Mouse (Mus musculus) adrenal gland, postnatal 36 days (tissue): ENCODE results near the gene Cadm2. TPM values are rescaled to one million over a fixed set of nuclear protein-coding genes. Genes with fewer than 3 reads are reported as not detected.

Source experiments
- DNase-seq, 2 experiments: peaks; one replicate each; pipeline ENCODE4 v3.0.0; 2021; ENCODE audit warnings: mixed read lengths in 1 of 2
- total RNA-seq, 2 experiments: library from RNA; stranded (reverse); gene quantifications; 2 replicates each; pipeline ENCODE4 v1.2.3; 2021

The Cadm2 gene
- total RNA-seq, 2 experiments from 2014 or later, result 0.36 to 0.76 TPM

- DNase-seq, result no peak
These were observed 495.9 kb downstream of the Cadm2 start for GRCm38 (mm10) chr16:67124811-67125210.

GRCm38 (mm10) chr16:67122532-67122931, 498.2 kb downstream of the Cadm2 start:
- no peak for DNase-seq

- DNase-seq, result no peak
These were observed 498.9 kb downstream of the Cadm2 start for GRCm38 (mm10) chr16:67121781-67122180.

GRCm38 (mm10) chr16:67106478-67107061, 514.1 kb downstream of the Cadm2 start:
- no peak for DNase-seq

- DNase-seq, result no peak
These were observed 524.0 kb downstream of the Cadm2 start for GRCm38 (mm10) chr16:67096706-67097105.

GRCm38 (mm10) chr16:67095916-67096315, 524.8 kb downstream of the Cadm2 start:
- no peak for DNase-seq

- no peak for DNase-seq
These were observed 531.0 kb downstream of the Cadm2 start for GRCm38 (mm10) chr16:67089747-67090146.

- no peak for DNase-seq
These were observed 541.4 kb downstream of the Cadm2 start for GRCm38 (mm10) chr16:67079318-67079717.

GRCm38 (mm10) chr16:67076169-67076895, 544.4 kb downstream of the Cadm2 start:
- DNase-seq, result no peak

DNA sequence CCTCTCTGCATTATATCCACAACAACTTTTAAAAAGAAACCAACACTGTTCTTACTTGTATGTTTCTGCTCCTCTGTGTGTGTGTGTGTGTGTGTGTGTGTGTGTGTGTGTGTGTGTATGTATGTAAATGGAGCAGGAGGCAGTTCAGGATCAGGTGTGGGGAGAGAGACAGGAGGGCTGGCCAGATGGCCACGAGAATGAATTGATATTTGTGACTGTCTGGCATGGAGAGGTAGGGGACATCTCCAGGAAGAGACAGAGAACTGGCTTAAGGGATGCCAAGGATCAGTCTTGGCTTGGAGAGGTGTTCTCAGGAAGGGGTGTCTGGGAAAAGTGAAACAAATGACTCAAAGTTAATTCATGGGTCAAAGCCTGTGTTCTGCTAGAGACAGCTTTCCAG, 552.2 kb downstream of the Cadm2 start:
- DNase-seq, result no peak

DNA sequence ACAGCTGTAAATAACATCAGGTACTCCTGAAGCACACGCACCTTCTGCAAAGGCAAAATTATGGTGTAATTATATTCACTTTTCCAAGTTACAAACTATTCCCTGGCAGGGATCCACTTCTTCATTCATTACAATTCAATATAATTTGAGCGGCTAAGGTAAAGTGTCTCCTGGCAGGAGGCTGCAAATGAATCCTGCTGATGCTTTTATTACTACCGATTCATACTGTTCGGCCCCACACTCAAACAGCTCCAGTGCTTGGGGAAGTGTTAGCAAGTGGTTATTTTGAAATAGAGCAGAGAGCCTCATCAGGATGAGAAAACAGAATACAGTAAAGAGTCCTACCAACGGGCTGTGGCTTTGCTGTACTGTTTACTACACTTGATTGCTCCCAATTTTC, 589.8 kb downstream of the Cadm2 start:
- DNase-seq, result no peak

GRCm38 (mm10) chr16:67019856-67020255, 600.9 kb downstream of the Cadm2 start:
- no peak for DNase-seq

- DNase-seq, result no peak
These were observed 603.0 kb downstream of the Cadm2 start for GRCm38 (mm10) chr16:67017710-67018109.

DNA sequence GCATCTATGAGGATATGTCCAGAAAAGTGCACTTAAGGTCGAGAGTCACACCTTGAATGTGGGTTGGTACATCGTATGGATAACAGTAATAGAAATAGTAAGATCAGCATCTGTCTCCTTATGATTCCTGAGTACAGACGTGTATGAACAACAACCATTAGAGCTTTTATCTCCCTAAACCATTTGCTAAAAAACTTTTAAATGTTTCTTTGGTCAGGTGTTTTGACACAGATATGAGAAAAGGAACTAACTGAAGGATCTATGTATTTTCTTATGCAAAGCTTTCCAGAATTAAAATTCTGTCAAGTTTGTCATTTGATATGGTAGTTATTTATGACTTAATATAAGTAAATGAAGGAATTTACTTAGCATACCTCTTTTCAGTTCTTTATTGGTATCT, 617.5 kb downstream of the Cadm2 start:
- no peak for DNase-seq

- no peak for DNase-seq
These were observed 619.0 kb downstream of the Cadm2 start for GRCm38 (mm10) chr16:67001707-67002106.

DNA sequence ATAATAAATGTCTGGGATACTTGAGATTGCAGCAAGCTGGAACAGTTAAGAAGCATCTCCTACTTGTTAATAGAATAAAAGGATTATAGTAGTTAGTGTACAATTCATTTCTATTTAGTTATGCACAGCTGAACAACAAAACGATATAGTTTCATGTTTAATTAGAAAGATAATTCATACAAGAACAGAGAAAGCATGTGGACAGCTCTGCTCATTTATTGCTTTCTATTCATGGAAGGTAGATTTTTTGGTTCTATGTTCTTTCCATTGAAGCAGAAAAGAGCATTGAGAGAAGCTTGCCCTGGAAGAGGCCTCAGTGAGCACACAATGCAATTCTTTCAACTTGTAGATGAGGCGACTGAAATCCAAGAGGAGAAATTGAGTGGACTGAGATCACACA, 623.2 kb downstream of the Cadm2 start:
- DNase-seq, result no peak

DNA sequence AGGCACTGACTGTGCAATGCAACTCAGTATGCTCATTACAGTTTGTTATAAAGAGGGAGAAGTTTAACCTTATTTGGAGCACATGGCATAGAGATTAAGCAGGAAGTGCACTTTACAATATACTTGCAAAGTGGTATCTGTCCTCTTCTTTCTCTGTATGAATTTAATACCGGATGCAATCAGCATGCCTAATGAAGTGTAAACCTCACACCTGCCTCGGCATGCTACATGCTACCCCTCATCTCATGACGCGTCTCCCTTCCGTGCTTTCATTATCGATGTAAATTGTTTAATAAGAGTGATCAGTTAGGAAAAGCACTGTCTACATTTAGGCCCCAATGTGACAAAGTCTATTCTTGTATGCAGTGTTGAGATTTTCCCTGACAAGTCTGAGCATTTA, 633.0 kb downstream of the Cadm2 start:
- DNase-seq, result no peak

DNA sequence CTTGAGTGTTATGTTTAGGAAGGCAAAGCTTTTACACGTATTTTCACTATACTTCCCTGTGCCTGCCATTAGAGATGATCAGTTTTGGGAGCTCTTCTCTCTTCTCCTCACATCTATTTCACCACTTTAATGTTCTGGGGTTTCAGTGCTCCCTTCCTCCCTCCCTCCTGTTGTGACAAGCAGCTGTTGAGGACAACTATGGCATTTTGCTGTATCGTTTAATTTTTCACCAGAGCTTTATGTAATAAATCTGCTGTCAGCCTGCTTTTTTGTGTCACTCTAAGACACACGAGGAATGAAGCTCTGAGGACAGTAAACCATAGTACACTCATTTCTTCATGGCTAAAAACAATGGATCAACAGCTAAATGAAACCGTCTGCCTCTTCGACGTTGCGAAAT, 633.8 kb downstream of the Cadm2 start:
- DNase-seq, result no peak

DNA sequence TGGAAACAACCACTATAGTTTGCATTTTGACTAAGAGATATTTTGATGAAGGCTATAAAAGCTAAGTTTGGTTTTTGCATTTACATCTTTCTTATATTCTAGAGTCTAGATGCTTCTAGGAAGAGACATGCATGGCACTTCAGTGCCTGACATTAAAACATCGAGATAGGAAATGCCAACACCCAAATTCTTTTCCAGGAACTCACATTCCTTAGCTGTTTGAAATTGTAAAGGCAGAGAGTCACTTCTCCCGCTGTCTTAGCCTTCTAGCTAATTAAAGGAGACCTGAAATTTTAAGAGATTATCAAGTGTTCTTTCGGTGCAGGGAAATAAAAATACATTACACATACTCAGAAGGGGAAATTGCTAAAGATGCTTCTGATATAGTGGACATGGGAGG, 649.8 kb downstream of the Cadm2 start:
- DNase-seq, result no peak

DNA sequence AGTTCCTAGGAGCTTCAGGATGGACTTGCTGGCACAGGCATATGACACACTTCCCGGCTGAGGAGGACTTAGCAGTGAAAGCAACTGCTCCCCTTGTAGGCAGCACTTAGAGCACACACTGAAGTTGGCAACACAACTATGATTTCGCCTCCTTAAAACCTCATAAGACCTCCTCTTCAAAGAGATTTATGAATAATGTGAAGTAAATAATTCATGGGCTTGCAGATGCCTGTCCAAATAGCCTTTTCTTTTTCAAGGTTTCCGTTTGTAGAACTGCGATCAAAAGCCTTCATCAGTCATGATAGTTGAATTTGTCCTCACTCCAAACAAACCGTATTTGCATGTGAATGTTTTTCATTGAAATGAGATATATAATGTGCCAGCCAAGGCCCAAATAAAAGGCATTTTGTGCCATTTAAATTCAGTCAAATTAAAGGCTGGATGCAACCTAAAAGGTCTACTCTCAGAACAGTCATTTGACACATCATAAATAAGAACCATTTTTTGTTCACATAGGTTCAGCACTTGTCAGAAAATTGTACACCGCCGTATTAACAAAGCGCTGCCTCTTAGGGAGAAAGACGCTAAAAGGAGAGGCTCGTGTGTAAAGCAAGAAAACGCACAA, 651.1 kb downstream of the Cadm2 start:
- no peak for DNase-seq

DNA sequence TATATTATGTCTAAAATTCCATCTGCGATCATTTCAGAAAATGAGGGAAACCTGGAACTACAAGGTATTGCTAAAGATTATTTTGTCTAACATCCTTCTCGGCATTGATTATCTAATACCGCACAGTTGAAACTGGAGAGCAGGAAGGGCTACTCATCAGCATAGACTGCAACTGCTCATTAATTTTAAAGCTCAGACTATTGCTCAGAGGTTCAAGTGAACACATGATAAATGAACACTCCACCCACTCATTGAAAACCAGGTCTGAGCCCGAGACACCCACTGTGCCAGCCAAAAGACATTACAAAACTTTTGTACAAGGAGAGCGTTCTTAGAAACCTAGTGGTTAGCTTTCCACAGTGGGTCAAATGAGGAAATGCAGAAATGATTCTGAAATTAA, 652.4 kb downstream of the Cadm2 start:
- no peak for DNase-seq

GRCm38 (mm10) chr16:66967686-66968085, 653.0 kb downstream of the Cadm2 start:
- no peak for DNase-seq

DNA sequence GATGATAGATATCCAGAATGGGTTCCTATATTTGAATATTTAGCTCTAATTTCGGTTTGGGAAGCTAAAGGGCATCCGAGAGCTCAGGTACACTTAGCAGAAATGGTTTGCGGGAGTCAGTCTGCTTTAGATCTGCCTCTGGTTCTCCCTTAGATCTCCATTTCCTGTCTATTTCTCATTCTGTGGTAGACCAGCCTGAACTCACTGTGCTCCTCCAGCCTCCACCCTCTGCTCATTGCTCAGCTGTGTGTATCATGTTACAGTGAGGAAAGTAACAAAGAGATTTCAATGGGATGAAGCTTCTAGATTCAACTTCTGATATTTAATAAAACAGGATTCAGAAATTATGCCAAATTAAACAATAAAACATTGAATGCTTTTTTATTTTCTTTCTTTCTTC, 661.6 kb downstream of the Cadm2 start:
- no peak for DNase-seq

DNA sequence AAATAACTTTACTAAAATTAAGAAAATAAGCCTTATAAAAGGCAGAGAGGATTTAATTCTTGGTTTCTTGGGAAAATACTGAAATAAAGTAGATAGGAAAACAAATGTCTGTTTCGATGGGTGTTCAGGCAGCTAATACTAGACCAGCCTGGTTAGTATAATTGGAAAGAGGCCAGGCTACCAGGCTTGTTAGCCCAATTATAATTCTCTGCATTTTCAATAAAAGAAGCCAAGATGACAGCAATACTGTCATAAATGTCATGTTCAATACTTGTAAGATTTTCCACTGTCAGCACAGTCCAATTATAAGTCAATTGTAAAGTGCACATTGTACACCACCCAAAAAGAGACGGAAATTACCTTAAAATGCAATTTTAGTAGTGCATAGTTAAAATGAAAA, 664.8 kb downstream of the Cadm2 start:
- no peak for DNase-seq
